Mouse (Mus musculus) MEL (cell line): Measurements from ENCODE around the gene Atp8b5. TPM values are rescaled to one million over a fixed set of nuclear protein-coding genes. Genes with fewer than 3 reads are reported as not detected.

Experiments used
- DNase-seq: peaks from one replicate; pipeline ENCODE4 v3.0.0; 2011; ENCODE audit warnings: low read depth, low spot score
- H3K27ac ChIP-seq: 2 replicates; pipeline ENCODE4 v1.5.1; 2012; ENCODE audit warnings: low read depth, mild to moderate bottlenecking, control low read depth, low read length, moderate library complexity; ENCODE audit not compliant: control insufficient read depth
- H3K27me3 ChIP-seq, 2 experiments: fragments of 150-350 bp in 1 of 2; sonication (generic) in 1 of 2; 2 replicates each; pipeline ENCODE4 v1.6.1; 2012; ENCODE audit warnings: low read length in 2 of 2, mild to moderate bottlenecking in 2 of 2, improper control_type of control experiment in 1 of 2, moderate library complexity in 1 of 2; ENCODE audit not compliant: insufficient read depth in 2 of 2, control insufficient read depth in 1 of 2
- H3K36me3 ChIP-seq, 2 experiments: 2 replicates each; pipeline ENCODE4 v1.6.1; 2012 to 2014; ENCODE audit warnings: low read length in 2 of 2, improper control_type of control experiment in 1 of 2, inconsistent platforms in 1 of 2, mild to moderate bottlenecking in 1 of 2; ENCODE audit not compliant: insufficient read depth in 2 of 2, control insufficient read depth in 1 of 2
- H3K4me1 ChIP-seq, 2 experiments: fragments of 150-350 bp in 1 of 2; sonication (generic) in 1 of 2; 2 replicates each; pipeline ENCODE4 v1.6.1; 2012; ENCODE audit warnings: low read length in 2 of 2, improper control_type of control experiment in 1 of 2, mild to moderate bottlenecking in 1 of 2; ENCODE audit not compliant: insufficient read depth in 2 of 2, control insufficient read depth in 1 of 2
- H3K4me3 ChIP-seq, 2 experiments: fragments of 150-350 bp in 1 of 2; sonication (generic) in 1 of 2; 2 replicates each; pipeline ENCODE4 v1.5.1; 2012; ENCODE audit warnings: low read depth in 2 of 2, low read length in 2 of 2, mild to moderate bottlenecking in 2 of 2, moderate library complexity in 2 of 2, control low read depth in 1 of 2, improper control_type of control experiment in 1 of 2; ENCODE audit not compliant: control insufficient read depth in 1 of 2, insufficient read depth in 1 of 2
- H3K79me2 ChIP-seq: 2 replicates; pipeline ENCODE4 v1.6.1; 2012; ENCODE audit warnings: mild to moderate bottlenecking, low read length, moderate library complexity; ENCODE audit not compliant: control insufficient read depth, poor library complexity, insufficient read depth
- H3K9ac ChIP-seq: 2 replicates; pipeline ENCODE4 v1.6.1; 2012; ENCODE audit warnings: low read depth, mild to moderate bottlenecking, control low read depth, low read length, moderate library complexity; ENCODE audit not compliant: control insufficient read depth, poor library complexity, severe bottlenecking
- H3K9me3 ChIP-seq: fragments of 150-350 bp; sonication (generic); replicated peaks from 2 replicates; pipeline ENCODE4 v1.6.1; 2012; ENCODE audit warnings: mild to moderate bottlenecking, low read length, improper control_type of control experiment, moderate library complexity; ENCODE audit not compliant: insufficient read depth
- BHLHE40 ChIP-seq: IDR thresholded peaks from 2 replicates; pipeline ENCODE4 v1.6.1; 2012; ENCODE audit warnings: low read depth, mild to moderate bottlenecking, inconsistent platforms, low read length, improper control_type of control experiment, borderline replicate concordance
- CHD1 ChIP-seq: IDR thresholded peaks from 2 replicates; pipeline ENCODE4 v1.6.1; 2012; ENCODE audit warnings: low read depth, mild to moderate bottlenecking, inconsistent platforms, low read length, improper control_type of control experiment
- CHD2 ChIP-seq: IDR thresholded peaks from 2 replicates; pipeline ENCODE4 v1.6.1; 2011; ENCODE audit warnings: low read length, improper control_type of control experiment
- CTCF ChIP-seq, 3 experiments: IDR thresholded peaks in 2 of 3; conservative IDR thresholded peaks in 1 of 3; 2 replicates each; pipeline ENCODE4 v1.5.1; 2011 to 2012; ENCODE audit warnings: low read length in 3 of 3, low read depth in 2 of 3, mild to moderate bottlenecking in 2 of 3, improper control_type of control experiment in 1 of 3, inconsistent platforms in 1 of 3, mixed read lengths in 1 of 3, moderate library complexity in 1 of 3; ENCODE audit not compliant: control insufficient read depth in 1 of 3, insufficient read depth in 1 of 3, poor library complexity in 1 of 3, severe bottlenecking in 1 of 3
- E2F4 ChIP-seq: IDR thresholded peaks from 2 replicates; pipeline ENCODE4 v1.6.1; 2011; ENCODE audit warnings: low read depth, low read length, improper control_type of control experiment, borderline replicate concordance
- ELF1 ChIP-seq: IDR thresholded peaks from 2 replicates; pipeline ENCODE4 v1.6.1; 2014; ENCODE audit warnings: low read depth, mild to moderate bottlenecking, inconsistent platforms, low read length, improper control_type of control experiment, moderate library complexity
- EP300 ChIP-seq, 2 experiments: IDR thresholded peaks; 2 replicates each; pipeline ENCODE4 v1.6.1; 2011; ENCODE audit warnings: improper control_type of control experiment in 2 of 2, low read length in 2 of 2, low read depth in 1 of 2, mild to moderate bottlenecking in 1 of 2
- ETS1 ChIP-seq: IDR thresholded peaks from 2 replicates; pipeline ENCODE4 v1.6.1; 2012; ENCODE audit warnings: low read depth, mild to moderate bottlenecking, inconsistent platforms, low read length, improper control_type of control experiment, moderate library complexity
- GABPA ChIP-seq: IDR thresholded peaks from 2 replicates; pipeline ENCODE4 v1.6.1; 2012; ENCODE audit warnings: low read depth, mild to moderate bottlenecking, inconsistent platforms, low read length, improper control_type of control experiment, moderate library complexity
- GATA1 ChIP-seq: IDR thresholded peaks from 2 replicates; pipeline ENCODE4 v1.6.1; 2011; ENCODE audit warnings: low read depth, low read length, improper control_type of control experiment
- HCFC1 ChIP-seq: IDR thresholded peaks from 2 replicates; pipeline ENCODE4 v1.6.1; 2012; ENCODE audit warnings: low read depth, mild to moderate bottlenecking, inconsistent platforms, low read length, improper control_type of control experiment, moderate library complexity
- JUND ChIP-seq: IDR thresholded peaks from 2 replicates; pipeline ENCODE4 v1.6.1; 2011; ENCODE audit warnings: low read depth, mild to moderate bottlenecking, improper control_type of control experiment, low read length
- KAT2A ChIP-seq: conservative IDR thresholded peaks from 2 replicates; pipeline ENCODE4 v1.6.1; 2012; ENCODE audit warnings: low read depth, low read length, improper control_type of control experiment, inconsistent platforms
- MAFK ChIP-seq: IDR thresholded peaks from 2 replicates; pipeline ENCODE4 v1.6.1; 2011; ENCODE audit warnings: low read depth, mild to moderate bottlenecking, low read length, improper control_type of control experiment, borderline replicate concordance
- MAX ChIP-seq: IDR thresholded peaks from 2 replicates; pipeline ENCODE4 v1.6.1; 2011; ENCODE audit warnings: low read length, improper control_type of control experiment
- MAZ ChIP-seq: IDR thresholded peaks from 2 replicates; pipeline ENCODE4 v1.6.1; 2012; ENCODE audit warnings: low read depth, mild to moderate bottlenecking, inconsistent platforms, low read length, improper control_type of control experiment
- MEF2A ChIP-seq: IDR thresholded peaks from 2 replicates; pipeline ENCODE4 v1.6.1; 2014; ENCODE audit warnings: low read depth, mild to moderate bottlenecking, inconsistent platforms, low read length, improper control_type of control experiment; ENCODE audit not compliant: poor library complexity, insufficient replicate concordance, severe bottlenecking; ENCODE audit errors: extremely low read depth
- MXI1 ChIP-seq: IDR thresholded peaks from 2 replicates; pipeline ENCODE4 v1.6.1; 2011; ENCODE audit warnings: mild to moderate bottlenecking, low read depth, low read length, improper control_type of control experiment
- MYB ChIP-seq: IDR thresholded peaks from 2 replicates; pipeline ENCODE4 v1.6.1; 2011; ENCODE audit warnings: mild to moderate bottlenecking, low read depth, low read length, improper control_type of control experiment
- MYC ChIP-seq: IDR thresholded peaks from 2 replicates; pipeline ENCODE4 v1.6.1; 2011; ENCODE audit warnings: low read depth, mild to moderate bottlenecking, low read length, improper control_type of control experiment, moderate library complexity
- NELFE ChIP-seq: IDR thresholded peaks from 2 replicates; pipeline ENCODE4 v1.6.1; 2011; ENCODE audit warnings: low read depth, low read length, improper control_type of control experiment
- NRF1 ChIP-seq: IDR thresholded peaks from 2 replicates; pipeline ENCODE4 v1.6.1; 2014; ENCODE audit warnings: low read depth, mild to moderate bottlenecking, inconsistent platforms, low read length, improper control_type of control experiment, moderate library complexity; ENCODE audit not compliant: poor library complexity, insufficient read depth, severe bottlenecking
- POLR2A ChIP-seq, 2 experiments: IDR thresholded peaks; 2 replicates each; pipeline ENCODE4 v1.6.1; 2011 to 2012; ENCODE audit warnings: low read length in 2 of 2, mild to moderate bottlenecking in 2 of 2, control low read depth in 1 of 2, improper control_type of control experiment in 1 of 2, low read depth in 1 of 2, moderate library complexity in 1 of 2; ENCODE audit not compliant: control insufficient read depth in 1 of 2, insufficient read depth in 1 of 2, poor library complexity in 1 of 2
- POLR2AphosphoS2 ChIP-seq: IDR thresholded peaks from 2 replicates; pipeline ENCODE4 v1.6.1; 2011; ENCODE audit warnings: low read length, improper control_type of control experiment
- POLR2AphosphoS5 ChIP-seq: IDR thresholded peaks from 2 replicates; pipeline ENCODE4 v1.6.1; 2012; ENCODE audit warnings: low read depth, borderline replicate concordance, mild to moderate bottlenecking, inconsistent platforms, low read length, moderate library complexity, mixed read lengths
- RAD21 ChIP-seq: IDR thresholded peaks from 2 replicates; pipeline ENCODE4 v1.6.1; 2011; ENCODE audit warnings: mild to moderate bottlenecking, low read depth, low read length, improper control_type of control experiment
- RCOR1 ChIP-seq: IDR thresholded peaks from 2 replicates; pipeline ENCODE4 v1.6.1; 2012; ENCODE audit warnings: low read depth, mild to moderate bottlenecking, inconsistent platforms, low read length, improper control_type of control experiment
- SIN3A ChIP-seq: IDR thresholded peaks from 2 replicates; pipeline ENCODE4 v1.6.1; 2012; ENCODE audit warnings: low read length, improper control_type of control experiment, inconsistent platforms
- TAL1 ChIP-seq: IDR thresholded peaks from 2 replicates; pipeline ENCODE4 v1.6.1; 2012; ENCODE audit warnings: mild to moderate bottlenecking, inconsistent platforms, low read length, moderate library complexity, mixed read lengths
- TBP ChIP-seq: IDR thresholded peaks from 2 replicates; pipeline ENCODE4 v1.8.0; 2011; ENCODE audit warnings: low read depth, low read length, improper control_type of control experiment
- TCF12 ChIP-seq: IDR thresholded peaks from 2 replicates; pipeline ENCODE4 v1.6.1; 2014; ENCODE audit warnings: low read depth, mild to moderate bottlenecking, inconsistent platforms, low read length, improper control_type of control experiment, moderate library complexity
- UBTF ChIP-seq: IDR thresholded peaks from 2 replicates; pipeline ENCODE4 v1.6.1; 2012; ENCODE audit warnings: low read depth, mild to moderate bottlenecking, inconsistent platforms, low read length, improper control_type of control experiment, moderate library complexity, borderline replicate concordance; ENCODE audit not compliant: insufficient read depth
- USF1 ChIP-seq: IDR thresholded peaks from 2 replicates; pipeline ENCODE4 v1.6.1; 2014; ENCODE audit warnings: low read depth, mild to moderate bottlenecking, inconsistent platforms, low read length, improper control_type of control experiment, moderate library complexity
- USF2 ChIP-seq, 2 experiments: IDR thresholded peaks; 2 replicates each; pipeline ENCODE4 v1.6.1; 2011 to 2012; ENCODE audit warnings: improper control_type of control experiment in 2 of 2, low read length in 2 of 2, borderline replicate concordance in 1 of 2, inconsistent platforms in 1 of 2, low read depth in 1 of 2, mild to moderate bottlenecking in 1 of 2; ENCODE audit not compliant: insufficient read depth in 1 of 2
- ZC3H11A ChIP-seq: IDR thresholded peaks from 2 replicates; pipeline ENCODE4 v1.6.1; 2012; ENCODE audit warnings: low read depth, mild to moderate bottlenecking, inconsistent platforms, low read length, improper control_type of control experiment
- ZKSCAN1 ChIP-seq: IDR thresholded peaks from 2 replicates; pipeline ENCODE4 v1.6.1; 2012; ENCODE audit warnings: low read depth, mild to moderate bottlenecking, inconsistent platforms, low read length, improper control_type of control experiment, moderate library complexity
- ZMIZ1 ChIP-seq: IDR thresholded peaks from 2 replicates; pipeline ENCODE4 v1.6.1; 2012; ENCODE audit warnings: low read depth, mild to moderate bottlenecking, inconsistent platforms, low read length, improper control_type of control experiment, moderate library complexity
- ZNF384 ChIP-seq: IDR thresholded peaks from 2 replicates; pipeline ENCODE4 v1.6.1; 2012; ENCODE audit warnings: low read depth, mild to moderate bottlenecking, inconsistent platforms, low read length, improper control_type of control experiment
- polyA plus RNA-seq, 2 experiments: library from polyadenylated mRNA; stranded (reverse) in 1 of 2; unstranded in 1 of 2; fragments of >175 nt in 1 of 2; fragments of >200 nt in 1 of 2; gene quantifications; 2 replicates each; pipeline versions ENCODE4 v1.2.1 to v1.2.4; 2012; ENCODE audit warnings: low replicate concordance in 2 of 2, low read depth in 1 of 2; ENCODE audit not compliant: insufficient read length in 2 of 2, insufficient read depth in 1 of 2, missing spikeins in 1 of 2
- total RNA-seq: library from RNA; depleted of rRNA; stranded (reverse); fragments of 300-350 nt; gene quantifications from 2 replicates; pipeline ENCODE4 v1.2.3, GENCODE M21; 2012

Atp8b5 gene
- total and polyA plus RNA-seq, 3 experiments: 4.9 to 5.0 TPM; not detected in 1

- peak overlapping the region; percentile 60 for H3K27ac ChIP-seq
- H3K27me3 ChIP-seq: no peaks in the 10 kb centered on the region
- H3K9me3 ChIP-seq: no peaks in the 10 kb centered on the region
- no peak for TF ChIP-seq USF2 (IDR thresholded peaks at IDR 0.05; ENCODE audit: borderline replicate concordance in 1 of 2, insufficient read depth in 1 of 2, low read depth in 1 of 2, low read length in 2 of 2)
- TF ChIP-seq NELFE: no peak
- no peak for TF ChIP-seq ZKSCAN1
- TF ChIP-seq POLR2AphosphoS5: no peak
- no peak for TF ChIP-seq MYB
- 0 out of 2 replicates have a peak, but pooled peaks have one; percentile 17 for TF ChIP-seq MAFK
- TF ChIP-seq MAX: no peak
- no peak for TF ChIP-seq ZNF384
- peak; percentile 75; the same call in 1 of the 2 replicates for TF ChIP-seq SIN3A
- TF ChIP-seq ELF1: no peak
- no peak for TF ChIP-seq TBP
- TF ChIP-seq NRF1: no peak
- TF ChIP-seq EP300 (IDR thresholded peaks at IDR 0.05; ENCODE audit: low read depth in 1 of 2, low read length in 2 of 2): peak; percentile 80 to 85
- no peak for TF ChIP-seq ZMIZ1
- peak; percentile 82 for TF ChIP-seq ETS1
- TF ChIP-seq POLR2A (IDR thresholded peaks at IDR 0.05; ENCODE audit: control insufficient read depth in 1 of 2, insufficient read depth in 1 of 2, low read depth in 1 of 2, low read length in 2 of 2, poor library complexity in 1 of 2): no peak
- TF ChIP-seq USF1: no peak
- TF ChIP-seq MYC: no peak
- no peak for TF ChIP-seq KAT2A
- no peak for TF ChIP-seq CTCF (IDR thresholded peaks at IDR 0.05 in 2 of 3, conservative IDR thresholded peaks at IDR 0.05 in 1 of 3; ENCODE audit: control insufficient read depth in 1 of 3, insufficient read depth in 1 of 3, low read depth in 2 of 3, low read length in 3 of 3, poor library complexity in 1 of 3, severe bottlenecking in 1 of 3)
- TF ChIP-seq ZC3H11A: no peak
- no peak for TF ChIP-seq POLR2AphosphoS2
- no peak for TF ChIP-seq CHD1
- peak; percentile 47 for TF ChIP-seq TAL1
- peak; percentile 81 for TF ChIP-seq GATA1
- no peak for TF ChIP-seq JUND
- no peak for TF ChIP-seq UBTF
- TF ChIP-seq BHLHE40: peak; percentile 61; the same call in 1 of the 2 replicates
- no peak for TF ChIP-seq CHD2
- TF ChIP-seq MAZ: 0 out of 2 replicates have a peak, but pooled peaks have one; percentile 34
- peak; percentile 48; the same call in 1 of the 2 replicates for TF ChIP-seq MXI1
- no peak for TF ChIP-seq HCFC1
- peak; percentile 86 for TF ChIP-seq TCF12
- peak; percentile 72 for TF ChIP-seq RCOR1
- TF ChIP-seq RAD21: no peak
- no peak for TF ChIP-seq E2F4
- TF ChIP-seq MEF2A: no peak
- no peak for TF ChIP-seq GABPA
Observed at GRCm38 (mm10) chr4:43374266-43374665, 107.3 kb downstream of the Atp8b5 start.

More at GRCm38 (mm10) chr4:43374266-43374665, 107.3 kb downstream of the Atp8b5 start:
- H3K36me3 ChIP-seq: peaks cover 0 to 24% of the 10 kb centered on the region in 2 experiments; a peak in 2 of 4 replicates
- H3K79me2 ChIP-seq: no peaks in the 10 kb centered on the region
- H3K4me1 ChIP-seq: peaks cover 24 to 32% of the 10 kb centered on the region in 2 experiments
- H3K9ac ChIP-seq: no peak overlapping the region
- DNase-seq: peak; percentile 58
- no peak overlapping the region for H3K4me3 ChIP-seq
